17 mouse cellular contexts compared by ENCODE assay signal in the genomic region with DNA sequence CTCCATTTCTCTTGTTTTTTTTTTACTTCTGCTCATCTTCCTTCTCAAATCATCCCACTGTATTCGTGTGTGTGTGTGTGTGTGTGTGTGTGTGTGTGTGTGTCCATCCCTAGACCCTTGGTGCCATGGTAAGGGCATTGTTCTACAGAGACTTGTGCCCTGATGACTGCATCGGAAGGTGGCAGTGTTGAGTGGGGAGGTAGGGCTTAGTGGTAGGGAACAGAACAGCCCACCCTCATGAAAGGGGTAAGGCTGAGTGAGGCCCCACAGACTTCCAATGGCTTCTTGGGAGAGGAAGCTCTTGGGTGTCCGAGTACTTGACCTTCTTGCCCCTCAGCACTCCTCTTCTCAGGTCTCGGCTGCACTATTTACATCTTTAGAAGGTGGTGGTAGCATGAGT.
DNase-seq lines count a peak whose midpoint lies in the region; ATAC-seq and TF ChIP-seq lines count a peak whose summit lies in the region.
"Had no signal": no experiment of that assay in that cellular context is flagged by ENCODE, and none has a peak within 500 bp of the region (broad histone marks: within the 10 kb centered on the region; RNA-seq: fewer than 3 reads in every experiment).

No protein-coding gene starts in this region.

- no peak overlapping the region for H3K4me3 ChIP-seq in midbrain, embryonic 12.5 days
- H3K4me3 ChIP-seq in midbrain, embryonic 15.5 days: no peak overlapping the region
- no peak overlapping the region for H3K4me3 ChIP-seq in bone marrow macrophage, adult 2 months (ENCODE audit: insufficient read depth, low read length)
- no peak overlapping the region for H3K4me3 ChIP-seq in embryonic facial prominence, embryonic 12.5 days
- H3K4me3 ChIP-seq: liver, embryonic 13.5 days; midbrain, embryonic 13.5 days had no signal

- H3K36me3 ChIP-seq in midbrain, embryonic 12.5 days: no peaks in the 10 kb centered on the region
- H3K36me3 ChIP-seq in midbrain, embryonic 15.5 days (replicated peaks): no peaks in the 10 kb centered on the region
- H3K36me3 ChIP-seq in embryonic facial prominence, embryonic 12.5 days: no peaks in the 10 kb centered on the region
- H3K36me3 ChIP-seq: liver, embryonic 13.5 days; midbrain, embryonic 13.5 days had no signal

- H3K4me1 ChIP-seq in midbrain, embryonic 12.5 days: peaks cover 59% of the 10 kb centered on the region
- H3K4me1 ChIP-seq in midbrain, embryonic 15.5 days: peaks cover 38% of the 10 kb centered on the region
- H3K4me1 ChIP-seq in bone marrow macrophage, adult 2 months (ENCODE audit: control insufficient read depth, insufficient read depth, low read length): peaks cover 54% of the 10 kb centered on the region
- H3K4me1 ChIP-seq in embryonic facial prominence, embryonic 12.5 days: peaks cover 48% of the 10 kb centered on the region

- no peaks in the 10 kb centered on the region for H3K27me3 ChIP-seq in midbrain, embryonic 12.5 days
- H3K27me3 ChIP-seq in midbrain, embryonic 15.5 days (replicated peaks): no peaks in the 10 kb centered on the region
- no peaks in the 10 kb centered on the region for H3K27me3 ChIP-seq in embryonic facial prominence, embryonic 12.5 days
- H3K27me3 ChIP-seq: midbrain, embryonic 13.5 days had no signal

- DNase-seq in gastrocnemius, adult 18-20 months (ENCODE audit: low spot score): no peak
- DNase-seq in spleen, postnatal 4 days (ENCODE audit: low spot score in 2 of 2): no peak
- no peak for DNase-seq in adrenal gland, adult 8-10 months
- DNase-seq: cerebellum, adult 11-12 months; heart, postnatal 10 days; kidney, adult 11 months; kidney, postnatal 4 days; liver, embryonic 13.5 days; thymus, adult 2 months had no signal

- 0 out of 2 replicates have a peak, but pooled peaks cover 3% of the 10 kb centered on the region for H3K9me3 ChIP-seq in midbrain, embryonic 12.5 days
- H3K9me3 ChIP-seq in midbrain, embryonic 15.5 days: no peaks in the 10 kb centered on the region
- H3K9me3 ChIP-seq in embryonic facial prominence, embryonic 12.5 days: no peaks in the 10 kb centered on the region
- H3K9me3 ChIP-seq: liver, embryonic 13.5 days had no signal

- no peak for TF ChIP-seq POLR2A in bone marrow macrophage, adult 2 months (IDR thresholded peaks at IDR 0.05; ENCODE audit: borderline replicate concordance, low read depth, low read length)

- ATAC-seq in midbrain, embryonic 12.5 days (ENCODE audit: low FRiP score, low read depth): no peak
- ATAC-seq in midbrain, embryonic 15.5 days (replicated peaks): no peak
- ATAC-seq in embryonic facial prominence, embryonic 12.5 days (ENCODE audit: insufficient number of reproducible peaks, insufficient read depth, low FRiP score, low TSS enrichment): no peak
- ATAC-seq: CD4-positive, CD25-positive, alpha-beta regulatory T cell, adult 4 months; hindbrain, embryonic 16.5 days; lung, postnatal 0 days; midbrain, embryonic 13.5 days had no signal

- no peak for TF ChIP-seq CTCF in bone marrow macrophage, adult 2 months (IDR thresholded peaks at IDR 0.05; ENCODE audit: low read depth, low read length)

- 0 out of 2 replicates have a peak overlapping the region, but pooled peaks have one; percentile 79 for H3K27ac ChIP-seq in midbrain, embryonic 12.5 days (replicated peaks)
- no peak overlapping the region for H3K27ac ChIP-seq in midbrain, embryonic 15.5 days
- peak overlapping the region; percentile 79 for H3K27ac ChIP-seq in bone marrow macrophage, adult 2 months (ENCODE audit: insufficient read depth, low read depth, low read length)
- 0 out of 2 replicates have a peak overlapping the region, but pooled peaks have one; percentile 25 for H3K27ac ChIP-seq in embryonic facial prominence, embryonic 12.5 days
- H3K27ac ChIP-seq: liver, embryonic 13.5 days had no signal

- no peak overlapping the region for H3K4me2 ChIP-seq in midbrain, embryonic 12.5 days (replicated peaks)
- H3K4me2 ChIP-seq in midbrain, embryonic 15.5 days: no peak overlapping the region
- no peak overlapping the region for H3K4me2 ChIP-seq in embryonic facial prominence, embryonic 12.5 days (replicated peaks)
- H3K4me2 ChIP-seq: liver, embryonic 13.5 days; midbrain, embryonic 13.5 days had no signal

- H3K9ac ChIP-seq in midbrain, embryonic 12.5 days (replicated peaks): no peak overlapping the region
- H3K9ac ChIP-seq in midbrain, embryonic 15.5 days: no peak overlapping the region
- H3K9ac ChIP-seq in embryonic facial prominence, embryonic 12.5 days: no peak overlapping the region
- H3K9ac ChIP-seq: liver, embryonic 13.5 days; midbrain, embryonic 13.5 days had no signal

- 35% methylated on average over 4 of the region's 4 CpGs for WGBS in midbrain, embryonic 12.5 days
- WGBS in midbrain, embryonic 15.5 days: 53% methylated on average over 4 of the region's 4 CpGs
- 55% methylated on average over 4 of the region's 4 CpGs for WGBS in embryonic facial prominence, embryonic 12.5 days
